Mouse (Mus musculus) embryonic facial prominence, embryonic 13.5 days (tissue): ENCODE results near the gene Foxa2. TPM values are rescaled to one million over a fixed set of nuclear protein-coding genes. Genes with fewer than 3 reads are reported as not detected.

Experiments
- ATAC-seq: fragments of 200-750 bp; cut with Nextera tagmentation; 2 replicates; pipeline ENCODE4 v1.8.0; 2017; ENCODE audit warnings: low read depth; ENCODE audit not compliant: insufficient number of reproducible peaks, insufficient read depth, low FRiP score, low TSS enrichment
- H3K27ac ChIP-seq: fragments of 300-500 bp; sonication (generic); 2 replicates; pipeline ENCODE4 v1.5.1; 2015; ENCODE audit warnings: moderate library complexity, mild to moderate bottlenecking, inconsistent platforms
- H3K27me3 ChIP-seq: fragments of 300-500 bp; sonication (generic); 2 replicates; pipeline ENCODE4 v1.6.1; 2015; ENCODE audit warnings: mild to moderate bottlenecking, inconsistent platforms
- H3K36me3 ChIP-seq: fragments of 300-500 bp; sonication (generic); 2 replicates; pipeline ENCODE4 v1.6.1; 2015; ENCODE audit warnings: mild to moderate bottlenecking, inconsistent platforms
- H3K4me1 ChIP-seq: fragments of 300-500 bp; sonication (generic); 2 replicates; pipeline ENCODE4 v1.6.1; 2015; ENCODE audit warnings: inconsistent platforms
- H3K4me2 ChIP-seq: fragments of 300-500 bp; sonication (generic); 2 replicates; pipeline ENCODE4 v1.6.1; 2015; ENCODE audit warnings: moderate library complexity, mild to moderate bottlenecking, inconsistent platforms
- H3K4me3 ChIP-seq: fragments of 300-500 bp; sonication (generic); 2 replicates; pipeline ENCODE4 v1.5.1; 2015; ENCODE audit warnings: mild to moderate bottlenecking, inconsistent platforms
- H3K9ac ChIP-seq: fragments of 300-500 bp; sonication (generic); 2 replicates; pipeline ENCODE4 v1.6.1; 2015; ENCODE audit warnings: mild to moderate bottlenecking, inconsistent platforms
- H3K9me3 ChIP-seq: fragments of 300-500 bp; sonication (generic); 2 replicates; pipeline ENCODE4 v1.6.1; 2016; ENCODE audit warnings: inconsistent platforms
- WGBS: fragments of 180-500 bp; shearing (Covaris S2); methylation state at CpG from one replicate; pipeline ENCODE4 v1.1.7; 2015; ENCODE audit warnings: mixed read lengths; 5-methylcytosine and 5-hydroxymethylcytosine counted together
- polyA plus RNA-seq: library from polyadenylated mRNA; unstranded; fragments of >200 nt; fragmentation: Nextera tagmentation; extraction: Ambion mirVana; gene quantifications from 2 replicates; pipeline ENCODE4 v1.2.1, GENCODE M21; 2015

Gene Foxa2
- polyA plus RNA-seq: 0.17 TPM in 1 of 2 replicates, not detected in the other

- 2% methylated on average over 19 of the region's 19 CpGs for WGBS
- H3K4me3 ChIP-seq: peak within 1 kb of the TSS; percentile 36
- no peaks in the 10 kb centered on the region for H3K9me3 ChIP-seq
- H3K4me1 ChIP-seq: peaks cover 26% of the 10 kb centered on the region
- H3K27me3 ChIP-seq: peaks cover 100% of the 10 kb centered on the region
- H3K27ac ChIP-seq: no peak within 1 kb of the TSS
- peak within 1 kb of the TSS; percentile 57 for H3K4me2 ChIP-seq
- no peak for ATAC-seq
- H3K36me3 ChIP-seq: no peaks in the 10 kb centered on the region
- H3K9ac ChIP-seq: no peak within 1 kb of the TSS
These were observed at the start of gene Foxa2 for GRCm38 (mm10) chr2:148046799-148047165. Foxa2 (minus strand) TSS chr2:148046969.

DNA sequence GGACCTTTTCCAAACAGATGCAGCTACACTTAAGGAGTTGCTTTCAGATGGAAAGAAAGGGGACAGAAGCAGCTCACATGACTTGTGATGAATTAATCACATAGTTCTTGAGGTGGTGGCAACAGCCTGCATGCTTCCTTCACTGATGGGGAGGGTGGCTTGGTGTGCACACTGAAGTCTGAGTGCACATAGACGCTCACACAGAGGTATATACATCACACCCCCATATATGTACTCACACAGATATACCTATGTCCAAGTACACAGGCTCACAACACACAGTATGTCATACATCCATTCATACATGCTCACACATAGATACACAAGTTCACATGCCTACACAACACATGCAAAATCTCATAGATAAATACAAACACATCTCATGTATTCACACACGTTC, 45.3 kb upstream of the Foxa2 start:
- H3K9me3 ChIP-seq: no peaks in the 10 kb centered on the region
- no peak overlapping the region for H3K27ac ChIP-seq
- no peak for ATAC-seq
- no peak overlapping the region for H3K9ac ChIP-seq
- H3K4me3 ChIP-seq: no peak overlapping the region
- H3K4me2 ChIP-seq: no peak overlapping the region
- H3K27me3 ChIP-seq: no peaks in the 10 kb centered on the region
- H3K4me1 ChIP-seq: no peaks in the 10 kb centered on the region
- H3K36me3 ChIP-seq: no peaks in the 10 kb centered on the region
- 82% methylated on average over 2 of the region's 2 CpGs for WGBS

DNA sequence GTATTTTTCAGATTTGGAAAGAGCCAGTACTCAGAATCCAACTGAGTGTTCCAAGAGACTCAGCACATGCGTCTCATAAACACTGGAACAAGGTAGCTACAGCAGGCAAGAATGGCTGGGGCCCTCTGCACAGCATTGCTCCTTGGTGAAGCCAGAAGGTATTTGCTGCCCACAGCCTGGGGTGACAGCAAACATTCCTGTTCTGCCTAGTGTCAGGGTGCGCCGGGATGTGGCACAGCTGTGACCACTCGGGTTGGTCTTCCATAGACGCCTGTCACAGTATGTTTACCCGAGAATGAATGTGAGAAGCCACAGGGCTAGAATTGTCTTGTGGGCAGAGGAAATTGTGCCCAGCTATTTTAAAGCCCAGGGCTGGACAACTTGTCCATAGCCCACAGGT, 44.9 kb upstream of the Foxa2 start:
- H3K27ac ChIP-seq: no peak overlapping the region
- 65% methylated on average over 6 of the region's 6 CpGs for WGBS
- no peaks in the 10 kb centered on the region for H3K4me1 ChIP-seq
- H3K9ac ChIP-seq: no peak overlapping the region
- ATAC-seq: no peak
- H3K36me3 ChIP-seq: no peaks in the 10 kb centered on the region
- no peak overlapping the region for H3K4me2 ChIP-seq
- H3K9me3 ChIP-seq: no peaks in the 10 kb centered on the region
- H3K4me3 ChIP-seq: no peak overlapping the region
- no peaks in the 10 kb centered on the region for H3K27me3 ChIP-seq

DNA sequence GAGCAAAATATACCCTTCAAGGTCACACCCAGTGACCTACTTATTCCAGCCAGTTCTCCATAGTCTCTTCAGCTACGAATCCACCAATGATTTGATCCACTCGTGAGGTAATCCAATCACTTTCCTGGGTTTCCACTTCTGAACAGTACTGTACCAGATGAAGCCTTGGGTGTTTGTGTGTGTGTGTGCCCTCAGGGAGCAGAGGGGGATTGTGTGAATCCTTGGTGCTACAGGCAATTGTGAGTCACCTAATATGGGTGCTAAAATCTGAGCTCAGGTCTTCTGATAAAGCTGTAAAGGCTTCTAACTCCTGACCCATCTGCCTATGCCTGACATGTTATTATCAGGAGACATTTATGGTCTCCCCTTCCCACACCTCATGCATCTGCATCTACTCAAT, 43.3 kb upstream of the Foxa2 start:
- H3K9ac ChIP-seq: no peak overlapping the region
- H3K4me1 ChIP-seq: no peaks in the 10 kb centered on the region
- H3K36me3 ChIP-seq: no peaks in the 10 kb centered on the region
- WGBS: 67% methylated on average over 2 of the region's 2 CpGs
- ATAC-seq: no peak
- H3K4me3 ChIP-seq: no peak overlapping the region
- H3K4me2 ChIP-seq: no peak overlapping the region
- no peaks in the 10 kb centered on the region; the same call in 1 of the 2 replicates for H3K27me3 ChIP-seq
- no peaks in the 10 kb centered on the region for H3K9me3 ChIP-seq
- no peak overlapping the region for H3K27ac ChIP-seq

DNA sequence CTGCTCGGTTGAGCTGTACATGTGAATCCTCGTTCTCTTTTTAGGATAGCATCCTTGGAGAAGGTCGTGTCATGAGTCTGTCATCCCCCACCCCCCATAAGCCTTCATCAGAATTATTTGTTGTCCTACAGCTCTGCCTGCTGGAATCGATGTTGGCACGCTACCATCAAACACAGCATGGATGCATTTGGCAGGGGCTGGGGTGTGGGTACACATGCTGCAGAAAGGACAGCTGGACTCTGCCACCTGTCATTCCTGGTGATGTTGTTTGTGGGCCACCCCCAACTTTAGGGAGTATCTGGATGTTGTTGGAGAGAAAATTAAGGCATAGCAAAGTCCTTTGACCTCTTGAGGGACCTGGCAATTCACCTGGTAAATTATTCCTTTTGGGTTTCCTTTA, 38.8 kb upstream of the Foxa2 start:
- no peak for ATAC-seq
- WGBS: 71% methylated on average over 5 of the region's 5 CpGs
- Histone ChIP-seq H3K27ac (no peak overlapping the region), H3K9ac (no peak overlapping the region), H3K9me3 (no peaks in the 10 kb centered on the region), H3K36me3 (no peaks in the 10 kb centered on the region), H3K4me1 (no peaks in the 10 kb centered on the region), H3K27me3 (no peaks in the 10 kb centered on the region; the same call in 1 of the 2 replicates), H3K4me3 (no peak overlapping the region), H3K4me2 (no peak overlapping the region)

DNA sequence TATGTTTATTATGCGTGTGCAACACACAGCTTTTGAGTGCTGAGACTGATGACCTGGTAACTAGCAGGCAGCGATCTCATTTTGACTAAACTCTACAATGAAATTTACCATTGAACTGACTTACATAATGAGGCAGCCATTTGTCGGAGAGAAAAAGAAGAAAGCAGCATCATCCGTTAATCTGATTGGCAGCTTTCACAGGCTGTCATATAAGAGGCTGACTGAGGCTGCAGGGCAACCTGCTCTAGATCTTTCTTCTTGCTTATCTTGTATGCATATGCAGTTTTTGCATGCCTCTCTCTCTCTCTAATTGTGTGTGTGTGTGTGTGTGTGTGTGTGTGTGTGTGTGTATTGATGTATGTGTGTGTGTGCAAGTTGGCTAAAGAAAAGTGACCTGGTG, 38.4 kb upstream of the Foxa2 start:
- Histone ChIP-seq H3K4me1 (no peaks in the 10 kb centered on the region), H3K9ac (no peak overlapping the region), H3K36me3 (no peaks in the 10 kb centered on the region), H3K4me3 (no peak overlapping the region), H3K27me3 (no peaks in the 10 kb centered on the region; the same call in 1 of the 2 replicates), H3K4me2 (no peak overlapping the region), H3K9me3 (no peaks in the 10 kb centered on the region), H3K27ac (no peak overlapping the region)
- no peak; the same call in 1 of the 2 replicates for ATAC-seq
- 75% methylated on average over 4 of the region's 4 CpGs for WGBS

GRCm38 (mm10) chr2:148082283-148082682, 35.5 kb upstream of the Foxa2 start:
- no peak overlapping the region for H3K4me3 ChIP-seq
- H3K4me1 ChIP-seq: no peaks in the 10 kb centered on the region
- H3K4me2 ChIP-seq: no peak overlapping the region
- no peak overlapping the region for H3K9ac ChIP-seq
- 22% methylated on average over 8 of the region's 8 CpGs for WGBS
- ATAC-seq: no peak
- no peaks in the 10 kb centered on the region; the same call in 1 of the 2 replicates for H3K27me3 ChIP-seq
- no peaks in the 10 kb centered on the region for H3K9me3 ChIP-seq
- H3K27ac ChIP-seq: no peak overlapping the region
- H3K36me3 ChIP-seq: no peaks in the 10 kb centered on the region

DNA sequence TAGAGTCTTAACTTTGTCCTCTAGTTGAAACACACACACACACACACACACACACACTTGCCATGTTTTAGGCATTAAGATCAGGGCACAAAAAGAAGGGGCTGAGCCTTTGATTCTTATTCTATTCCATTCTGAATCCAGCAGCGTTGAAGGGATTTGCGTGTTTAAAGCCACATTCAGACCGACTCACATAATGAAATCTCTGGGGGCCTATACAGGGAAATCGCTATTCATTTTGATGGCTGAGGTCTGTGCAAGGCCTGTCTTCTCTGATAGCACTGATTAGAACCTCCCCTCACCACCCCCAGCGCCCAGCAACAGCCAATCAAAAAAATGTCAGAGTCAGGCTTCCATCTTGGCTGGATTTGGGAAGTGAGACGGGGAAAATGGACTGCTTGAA, 13.9 kb upstream of the Foxa2 start:
- Histone ChIP-seq H3K4me2 (no peak overlapping the region), H3K27ac (no peak overlapping the region), H3K36me3 (no peaks in the 10 kb centered on the region), H3K9ac (no peak overlapping the region), H3K4me3 (no peak overlapping the region), H3K9me3 (no peaks in the 10 kb centered on the region), H3K27me3 (peaks cover 24% of the 10 kb centered on the region), H3K4me1 (no peaks in the 10 kb centered on the region)
- 74% methylated on average over 6 of the region's 6 CpGs for WGBS
- no peak for ATAC-seq

DNA sequence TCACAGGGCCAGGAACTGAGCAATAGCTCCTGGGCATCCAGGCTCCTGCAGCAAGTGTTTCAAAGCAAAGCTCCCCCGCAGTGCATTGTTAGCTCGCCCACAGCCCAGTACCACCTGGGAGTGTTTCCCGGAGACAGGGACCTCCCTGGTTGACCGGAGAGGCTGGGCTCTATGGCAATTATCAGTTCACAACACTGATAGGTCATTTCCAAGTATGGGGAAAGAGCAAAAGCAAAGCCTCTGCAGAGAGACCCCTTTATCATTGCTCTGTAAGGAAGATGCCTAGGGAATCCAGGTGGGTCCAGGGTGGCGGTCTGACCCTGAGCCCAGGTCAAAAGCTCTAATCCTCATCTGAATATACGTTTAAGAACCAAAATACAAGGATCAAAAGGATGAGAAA, 6.6 kb upstream of the Foxa2 start:
- Histone ChIP-seq H3K4me2 (no peak overlapping the region), H3K4me3 (no peak overlapping the region), H3K27me3 (peaks cover 90% of the 10 kb centered on the region), H3K27ac (no peak overlapping the region), H3K4me1 (peaks cover 4% of the 10 kb centered on the region), H3K9ac (no peak overlapping the region), H3K36me3 (no peaks in the 10 kb centered on the region), H3K9me3 (no peaks in the 10 kb centered on the region; the same call in 1 of the 2 replicates)
- 1% methylated on average over 6 of the region's 6 CpGs for whole genome bisulfite sequencing
- ATAC-seq: no peak

- Histone ChIP-seq H3K36me3 (no peaks in the 10 kb centered on the region), H3K4me3 (peak overlapping the region; percentile 27), H3K9ac (no peak overlapping the region), H3K4me1 (peaks cover 26% of the 10 kb centered on the region), H3K9me3 (no peaks in the 10 kb centered on the region; the same call in 1 of the 2 replicates), H3K27me3 (peaks cover 100% of the 10 kb centered on the region), H3K27ac (no peak overlapping the region), H3K4me2 (peak overlapping the region; percentile 47)
- under 1% methylated on average over 41 of the region's 41 CpGs for WGBS
- ATAC-seq: no peak
These were observed 1.8 kb upstream of the Foxa2 start for GRCm38 (mm10) chr2:148048484-148049129.

DNA sequence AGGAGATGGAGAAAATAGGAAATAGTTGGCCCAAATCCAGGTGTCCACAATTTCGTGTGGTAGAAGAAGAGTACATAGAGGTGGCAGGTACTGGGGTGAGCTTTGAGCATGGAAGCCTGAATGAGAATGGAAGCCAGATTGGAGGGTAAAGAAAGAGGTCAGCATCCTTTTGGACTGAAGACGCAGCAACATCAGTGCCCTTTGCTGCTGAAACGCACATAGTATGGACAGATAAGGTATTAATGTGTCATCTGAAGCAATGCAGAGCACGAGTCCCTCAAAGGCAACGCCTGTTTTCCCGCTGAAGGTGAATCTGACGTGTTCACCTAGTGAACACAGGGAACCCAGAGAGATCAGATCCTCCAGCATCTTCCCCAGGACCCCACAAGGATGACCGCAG, 842 bp upstream of the Foxa2 start:
- Histone ChIP-seq H3K4me2 (no peak overlapping the region), H3K9ac (no peak overlapping the region), H3K36me3 (no peaks in the 10 kb centered on the region), H3K27ac (no peak overlapping the region), H3K4me1 (peaks cover 26% of the 10 kb centered on the region), H3K9me3 (no peaks in the 10 kb centered on the region; the same call in 1 of the 2 replicates), H3K4me3 (no peak overlapping the region), H3K27me3 (peaks cover 100% of the 10 kb centered on the region)
- no peak for ATAC-seq
- 7% methylated on average over 8 of the region's 8 CpGs for WGBS

- Histone ChIP-seq H3K27me3 (peaks cover 100% of the 10 kb centered on the region), H3K36me3 (no peaks in the 10 kb centered on the region), H3K4me3 (peak overlapping the region; percentile 36), H3K9me3 (no peaks in the 10 kb centered on the region), H3K9ac (no peak overlapping the region), H3K4me2 (peak overlapping the region; percentile 57), H3K4me1 (peaks cover 26% of the 10 kb centered on the region), H3K27ac (no peak overlapping the region)
- peak; percentile 45; the same call in 1 of the 2 replicates for ATAC-seq
- under 1% methylated on average over 59 of the region's 65 CpGs for WGBS
These were observed 601 bp downstream of the Foxa2 start for GRCm38 (mm10) chr2:148045937-148046798.
